Mouse (Mus musculus) liver, embryonic 14.5 days (tissue): Measurements from ENCODE around the gene Ptch1. TPM values are rescaled to one million over a fixed set of nuclear protein-coding genes. Genes with fewer than 3 reads are reported as not detected.

Experiments
- ATAC-seq: fragments of 200-750 bp; cut with Nextera tagmentation; 2 replicates; pipeline ENCODE4 v1.8.0; 2017; ENCODE audit warnings: moderate number of reproducible peaks, mild to moderate bottlenecking, moderate library complexity; ENCODE audit not compliant: insufficient read depth
- DNase-seq, 3 experiments: peaks; one replicate each; pipeline ENCODE4 v3.0.0-alpha.2; 2012 to 2013; ENCODE audit warnings: low read depth in 3 of 3, low spot score in 3 of 3
- H3K27ac ChIP-seq: fragments of 300-500 bp; sonication (generic); 2 replicates; pipeline ENCODE4 v1.5.1; 2014; ENCODE audit warnings: moderate library complexity, mild to moderate bottlenecking, control low read depth, inconsistent platforms
- H3K27me3 ChIP-seq: fragments of 300-500 bp; sonication (generic); 2 replicates; pipeline ENCODE4 v1.6.1; 2014; ENCODE audit warnings: mild to moderate bottlenecking, low read length, moderate library complexity; ENCODE audit not compliant: control insufficient read depth, insufficient read depth
- H3K36me3 ChIP-seq: fragments of 300-500 bp; sonication (generic); replicated peaks from 2 replicates; pipeline ENCODE4 v1.6.1; 2014; ENCODE audit warnings: low read depth; ENCODE audit not compliant: control insufficient read depth, insufficient read depth
- H3K4me1 ChIP-seq, 2 experiments: fragments of 200-500 bp in 1 of 2; fragments of 300-500 bp in 1 of 2; sonication (generic) in 1 of 2; replicated peaks; 2 replicates each; pipeline ENCODE4 v1.6.1; 2012 to 2014; ENCODE audit warnings: antibody characterized with exemption in 1 of 2, inconsistent platforms in 1 of 2, low read length in 1 of 2; ENCODE audit not compliant: control insufficient read depth in 2 of 2, insufficient read depth in 2 of 2
- H3K4me2 ChIP-seq: fragments of 300-500 bp; sonication (generic); 2 replicates; pipeline ENCODE4 v1.6.1; 2014; ENCODE audit warnings: low read depth, mild to moderate bottlenecking, control low read depth, moderate library complexity
- H3K4me3 ChIP-seq, 2 experiments: fragments of 200-500 bp in 1 of 2; fragments of 300-500 bp in 1 of 2; sonication (generic) in 1 of 2; 2 replicates each; pipeline ENCODE4 v1.5.1; 2012 to 2014; ENCODE audit warnings: low read depth in 2 of 2, low read length in 2 of 2, mild to moderate bottlenecking in 2 of 2, control low read depth in 1 of 2, inconsistent platforms in 1 of 2, moderate library complexity in 1 of 2; ENCODE audit not compliant: insufficient read depth in 1 of 2
- H3K9ac ChIP-seq: fragments of 300-500 bp; sonication (generic); replicated peaks from 2 replicates; pipeline ENCODE4 v1.6.1; 2014; ENCODE audit warnings: mild to moderate bottlenecking, control low read depth, moderate library complexity
- H3K9me3 ChIP-seq: fragments of 300-500 bp; sonication (generic); 2 replicates; pipeline ENCODE4 v1.6.1; 2016; ENCODE audit warnings: low read length, mixed read lengths; ENCODE audit not compliant: control insufficient read depth
- CTCF ChIP-seq: IDR thresholded peaks from 2 replicates; pipeline ENCODE4 v1.5.1; 2016; ENCODE audit warnings: antibody characterized with exemption, low read depth, control low read depth
- EP300 ChIP-seq: IDR thresholded peaks from 2 replicates; pipeline ENCODE4 v1.6.1; 2016; ENCODE audit warnings: antibody characterized with exemption, low read depth
- WGBS: fragments of 180-500 bp; shearing (Covaris S2); extraction: QIAGEN DNeasy Blood & Tissue Kit; methylation state at CpG from one replicate; pipeline ENCODE4 v1.1.7; 2014; ENCODE audit not compliant: insufficient replicate concordance; 5-methylcytosine and 5-hydroxymethylcytosine counted together
- polyA plus RNA-seq, 2 experiments: library from polyadenylated mRNA; depleted of rRNA in 1 of 2; stranded (reverse) in 1 of 2; unstranded in 1 of 2; fragments of >200 nt; fragmentation: Nextera tagmentation in 1 of 2; extraction: Ambion mirVana in 1 of 2; gene quantifications; 2 replicates each; pipeline versions ENCODE4 v1.2.1 to v1.2.3; 2012 to 2014

Ptch1 gene
- polyA plus RNA-seq, 2 experiments = 4.2 to 4.3 TPM

DNA sequence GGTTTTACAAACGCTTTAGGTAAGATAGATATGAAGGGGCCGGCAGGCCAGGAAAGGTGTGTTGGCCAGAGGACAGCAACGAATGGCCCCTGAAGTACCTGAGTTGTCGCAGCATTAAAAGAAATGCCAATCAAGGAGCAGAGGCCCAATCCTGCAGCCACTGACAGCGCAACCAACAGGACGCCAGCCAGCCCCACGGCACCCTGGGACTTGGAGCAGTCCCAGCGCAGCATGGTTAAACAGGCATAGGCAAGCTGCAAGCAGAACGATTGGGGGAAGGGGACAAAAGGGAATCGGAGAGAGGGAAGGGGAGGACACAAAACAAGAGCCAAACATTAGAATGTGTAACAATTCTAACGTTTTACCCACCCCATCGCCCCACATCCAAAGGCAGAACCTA, 32.8 kb downstream of the Ptch1 start:
- no peak for ATAC-seq
- Histone ChIP-seq H3K9ac (no peak overlapping the region), H3K27ac (no peak overlapping the region), H3K4me2 (no peak overlapping the region), H3K27me3 (no peaks in the 10 kb centered on the region), H3K4me1 (no peaks in the 10 kb centered on the region), H3K4me3 (no peak overlapping the region), H3K9me3 (no peaks in the 10 kb centered on the region), H3K36me3 (peaks cover 76% of the 10 kb centered on the region)
- no peak for DNase-seq
- 85% methylated on average over 12 of the region's 12 CpGs for WGBS
- TF ChIP-seq CTCF (no peak), EP300 (no peak)

DNA sequence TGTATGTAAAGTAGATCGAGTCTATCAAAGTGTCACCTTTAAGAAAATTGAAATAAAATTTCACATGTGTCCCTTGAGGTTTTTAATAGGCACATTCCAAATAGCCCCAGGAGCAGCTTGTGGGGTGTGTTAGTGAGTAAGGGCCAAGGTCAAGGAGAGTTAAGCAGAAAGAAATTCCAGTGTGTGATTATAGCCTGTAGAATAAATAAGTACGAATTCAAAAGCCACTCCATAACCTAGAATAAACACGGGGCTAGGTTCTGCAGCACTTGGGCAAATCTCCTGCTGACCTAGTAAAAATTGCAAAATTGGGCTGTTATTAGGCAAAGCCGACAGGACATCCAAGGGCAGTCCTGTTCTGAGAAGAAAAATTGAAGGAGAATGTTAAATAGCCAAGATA, 38.4 kb downstream of the Ptch1 start:
- H3K9me3 ChIP-seq = no peaks in the 10 kb centered on the region

DNA sequence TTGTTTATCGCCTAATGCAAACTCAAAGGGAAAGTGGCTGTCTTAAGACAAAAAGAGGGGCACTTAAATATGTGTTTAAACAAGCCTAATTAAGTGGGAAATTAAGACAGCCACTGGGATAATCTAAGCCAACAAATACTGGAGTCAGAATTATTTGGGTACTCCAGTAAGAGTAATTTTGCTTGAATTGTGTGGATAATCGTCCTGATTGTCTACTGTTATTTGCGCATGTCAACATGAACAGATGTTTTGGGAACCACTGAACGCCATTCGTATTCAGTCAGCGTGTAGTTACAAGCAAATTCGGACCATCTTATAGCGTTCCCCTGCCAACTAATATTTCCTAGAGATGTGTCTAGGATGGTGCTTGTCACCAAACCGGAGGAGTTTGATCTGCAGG, 42.5 kb downstream of the Ptch1 start:
- no peak overlapping the region for H3K27ac ChIP-seq
- H3K36me3 ChIP-seq = peaks cover 55% of the 10 kb centered on the region
- no peak for ATAC-seq
- no peak overlapping the region for H3K4me3 ChIP-seq
- H3K27me3 ChIP-seq = no peaks in the 10 kb centered on the region
- no peak overlapping the region for H3K4me2 ChIP-seq
- WGBS = 88% methylated on average over 9 of the region's 9 CpGs
- DNase-seq = no peak
- peaks cover 0 to 11% of the 10 kb centered on the region in 2 experiments; a peak in 2 of 4 replicates for H3K4me1 ChIP-seq
- no peak overlapping the region for H3K9ac ChIP-seq
- H3K9me3 ChIP-seq = no peaks in the 10 kb centered on the region
- TF ChIP-seq EP300 = no peak
- no peak for TF ChIP-seq CTCF

More for the DNA sequence above, 38.4 kb downstream of the Ptch1 start:
- Histone ChIP-seq H3K27ac (no peak overlapping the region), H3K4me1 (no peaks in the 10 kb centered on the region), H3K36me3 (peaks cover 73% of the 10 kb centered on the region), H3K4me3 (no peak overlapping the region), H3K27me3 (no peaks in the 10 kb centered on the region), H3K4me2 (no peak overlapping the region), H3K9ac (no peak overlapping the region)
- ATAC-seq (no peak), DNase-seq (no peak)
- WGBS = 76% methylated on average over 4 of the region's 4 CpGs
- TF ChIP-seq CTCF (no peak), EP300 (no peak)

DNA sequence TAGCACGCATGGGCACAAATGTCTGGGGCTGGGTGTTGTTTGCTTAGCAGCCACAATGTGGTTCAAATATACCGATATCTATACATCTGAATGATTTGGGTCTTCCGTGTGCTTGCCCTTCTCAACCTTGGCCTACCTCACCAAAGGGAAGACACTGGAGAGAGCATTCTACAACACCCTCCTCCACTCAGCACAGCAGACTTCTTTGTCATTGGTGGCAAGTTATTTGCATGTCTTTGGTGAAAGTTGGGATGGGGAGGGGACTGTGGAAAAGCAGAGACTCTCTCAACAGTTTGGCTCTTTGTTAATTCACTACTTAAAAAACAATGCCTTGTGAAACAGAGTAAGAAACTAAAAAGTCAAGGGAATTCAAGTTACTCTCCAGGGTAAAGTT, 43.0 kb downstream of the Ptch1 start:
- no peak for ATAC-seq

DNA sequence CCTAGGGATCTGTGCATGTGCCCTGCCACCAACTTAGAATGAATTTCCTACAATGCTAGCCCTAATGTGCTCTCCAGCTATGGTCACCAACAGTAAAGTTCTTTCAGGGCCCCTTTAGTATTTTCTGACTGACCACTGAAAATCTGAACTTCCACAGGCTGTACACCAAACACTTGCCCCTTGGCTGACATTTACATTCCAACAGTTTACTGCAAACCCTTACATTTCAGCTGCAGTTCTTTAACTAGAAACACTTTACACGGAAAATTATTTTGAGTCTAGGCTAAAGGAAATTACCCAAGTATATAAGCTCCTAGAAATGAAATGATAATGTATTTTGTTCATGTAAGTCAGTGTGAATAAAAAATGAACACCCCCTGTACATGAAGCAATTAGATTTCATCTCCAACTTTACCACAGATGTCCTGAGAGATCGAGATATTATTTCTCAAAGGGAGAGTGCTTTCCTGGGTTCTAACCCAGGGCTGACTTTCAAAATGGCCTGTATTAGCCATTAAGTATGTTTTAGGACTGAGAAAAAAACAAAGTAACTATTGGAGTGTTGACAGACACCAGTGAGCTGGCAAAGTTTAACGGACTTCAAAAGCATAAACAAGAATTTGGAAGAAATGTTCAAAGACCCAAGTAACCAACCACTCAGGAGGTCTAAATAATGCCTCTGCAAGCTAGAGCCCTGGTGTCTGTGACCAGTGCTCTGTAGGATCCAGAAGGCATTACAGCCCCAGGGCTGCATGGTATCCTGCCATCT, 43.6 kb downstream of the Ptch1 start:
- H3K4me3 ChIP-seq = no peak overlapping the region
- DNase-seq (no peak), ATAC-seq (no peak)
- H3K9ac ChIP-seq = no peak overlapping the region
- no peak overlapping the region for H3K27ac ChIP-seq
- TF ChIP-seq EP300 (no peak), CTCF (no peak)
- no peak overlapping the region for H3K4me2 ChIP-seq
- H3K27me3 ChIP-seq = no peaks in the 10 kb centered on the region
- H3K4me1 ChIP-seq = peaks cover 0 to 11% of the 10 kb centered on the region in 2 experiments; a peak in 2 of 4 replicates
- H3K9me3 ChIP-seq = no peaks in the 10 kb centered on the region
- H3K36me3 ChIP-seq = peaks cover 50% of the 10 kb centered on the region
- WGBS = 58% methylated on average over 3 of the region's 3 CpGs

More for the DNA sequence above, 43.0 kb downstream of the Ptch1 start:
- Histone ChIP-seq H3K4me1 (peaks cover 0 to 11% of the 10 kb centered on the region in 2 experiments; a peak in 2 of 4 replicates), H3K9me3 (no peaks in the 10 kb centered on the region), H3K36me3 (peaks cover 53% of the 10 kb centered on the region), H3K4me3 (no peak overlapping the region), H3K27ac (no peak overlapping the region), H3K27me3 (no peaks in the 10 kb centered on the region), H3K9ac (no peak overlapping the region), H3K4me2 (no peak overlapping the region)
- 73% methylated on average over 3 of the region's 3 CpGs for WGBS
- no peak for DNase-seq
- TF ChIP-seq EP300 (no peak), CTCF (no peak)
